Mouse (Mus musculus) liver, postnatal 0 days (tissue): ENCODE measurements around the gene Arfgef2.

ENCODE experiments used
- CTCF ChIP-seq: sonication (generic); IDR thresholded peaks from 2 replicates; pipeline ENCODE4 v1.5.1; 2016; ENCODE audit warnings: antibody characterized with exemption, low read depth
- EP300 ChIP-seq: IDR thresholded peaks from 2 replicates; pipeline ENCODE4 v1.6.1; 2016; ENCODE audit warnings: antibody characterized with exemption, low read depth, mild to moderate bottlenecking

- no peak for TF ChIP-seq CTCF
- no peak for TF ChIP-seq EP300
Observed at GRCm38 (mm10) chr2:166830350-166830749, 25.0 kb downstream of the Arfgef2 start.
